Mouse (Mus musculus) forebrain, embryonic 11.5 days (tissue): ENCODE measurements around the gene AC124502.3. TPM values are rescaled to one million over a fixed set of nuclear protein-coding genes. Genes with fewer than 3 reads are reported as not detected.

ENCODE experiments used
- ATAC-seq: fragments of 200-750 bp; cut with Nextera tagmentation; replicated peaks from 2 replicates; pipeline ENCODE4 v1.8.0; 2017; ENCODE audit warnings: moderate TSS enrichment; ENCODE audit not compliant: low FRiP score
- DNase-seq: peaks from one replicate; pipeline ENCODE4 v3.0.0-alpha.2; 2017; ENCODE audit warnings: low spot score
- H3K27ac ChIP-seq: fragments of 300-500 bp; sonication (generic); 2 replicates; pipeline ENCODE4 v1.5.1; 2014; ENCODE audit warnings: low read depth, low read length
- H3K27me3 ChIP-seq: fragments of 300-500 bp; sonication (generic); 2 replicates; pipeline ENCODE4 v1.6.1; 2014; ENCODE audit warnings: mild to moderate bottlenecking, low read length, mixed read lengths; ENCODE audit not compliant: control insufficient read depth, insufficient read depth
- H3K36me3 ChIP-seq: fragments of 300-500 bp; sonication (generic); 2 replicates; pipeline ENCODE4 v1.6.1; 2014; ENCODE audit warnings: mild to moderate bottlenecking, low read length, moderate library complexity, mixed read lengths; ENCODE audit not compliant: control insufficient read depth, insufficient read depth
- H3K4me1 ChIP-seq: fragments of 300-500 bp; sonication (generic); replicated peaks from 2 replicates; pipeline ENCODE4 v1.6.1; 2014; ENCODE audit warnings: low read length, mixed read lengths; ENCODE audit not compliant: control insufficient read depth, insufficient read depth
- H3K4me2 ChIP-seq: fragments of 300-500 bp; sonication (generic); 2 replicates; pipeline ENCODE4 v1.6.1; 2014; ENCODE audit warnings: low read depth, mild to moderate bottlenecking, low read length, moderate library complexity, mixed read lengths; ENCODE audit not compliant: severe bottlenecking
- H3K4me3 ChIP-seq: fragments of 300-500 bp; sonication (generic); 2 replicates; pipeline ENCODE4 v1.5.1; 2014; ENCODE audit warnings: low read depth, low read length
- H3K9ac ChIP-seq: fragments of 300-500 bp; sonication (generic); 2 replicates; pipeline ENCODE4 v1.6.1; 2014; ENCODE audit warnings: low read length
- H3K9me3 ChIP-seq: fragments of 300-500 bp; sonication (generic); 2 replicates; pipeline ENCODE4 v1.6.1; 2016; ENCODE audit warnings: low read length, mixed read lengths; ENCODE audit not compliant: control insufficient read depth
- WGBS: fragments of 180-500 bp; shearing (Covaris S2); extraction: QIAGEN DNeasy Blood & Tissue Kit; methylation state at CpG from one replicate; pipeline ENCODE4 v1.1.7; 2014; 5-methylcytosine and 5-hydroxymethylcytosine counted together
- polyA plus RNA-seq: library from polyadenylated mRNA; unstranded; fragments of >200 nt; fragmentation: Nextera tagmentation; extraction: Ambion mirVana; gene quantifications from 2 replicates; pipeline ENCODE4 v1.2.1, GENCODE M21; 2014

The AC124502.3 gene
- polyA plus RNA-seq, 1 experiment from 2014 or later, result 4.2 TPM

DNA sequence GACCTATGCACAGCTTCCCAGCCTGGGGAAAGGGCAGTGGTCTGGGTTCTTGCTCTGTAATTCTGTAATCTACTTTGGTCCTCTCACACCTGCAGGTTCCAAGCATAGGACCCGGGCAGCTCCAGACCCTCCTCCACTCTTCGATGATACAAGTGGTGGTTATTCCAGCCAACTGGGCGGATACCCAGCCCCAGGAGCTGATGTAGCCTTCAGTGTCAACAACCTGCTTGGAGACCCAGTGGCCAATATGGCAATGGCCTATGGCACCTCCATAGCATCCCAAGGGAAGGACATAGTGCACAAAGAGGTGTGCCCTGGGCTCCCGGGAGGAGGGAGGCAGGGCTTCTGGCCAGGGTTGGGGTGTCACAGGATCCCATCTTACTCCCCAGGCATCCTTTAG is 50.6 kb downstream of the AC124502.3 start:
- peaks cover 22% of the 10 kb centered on the region for H3K4me1 ChIP-seq
- no peaks in the 10 kb centered on the region for H3K9me3 ChIP-seq
- peak overlapping the region; percentile 82 for H3K4me3 ChIP-seq
- no peak for DNase-seq
- peak overlapping the region; percentile 84 for H3K4me2 ChIP-seq
- no peak overlapping the region; the same call in 1 of the 2 replicates for H3K9ac ChIP-seq
- peaks cover 20% of the 10 kb centered on the region for H3K27me3 ChIP-seq
- H3K27ac ChIP-seq, result no peak overlapping the region
- ATAC-seq, result no peak
- no peaks in the 10 kb centered on the region for H3K36me3 ChIP-seq
- 91% methylated on average over 4 of the region's 4 CpGs for WGBS

DNA sequence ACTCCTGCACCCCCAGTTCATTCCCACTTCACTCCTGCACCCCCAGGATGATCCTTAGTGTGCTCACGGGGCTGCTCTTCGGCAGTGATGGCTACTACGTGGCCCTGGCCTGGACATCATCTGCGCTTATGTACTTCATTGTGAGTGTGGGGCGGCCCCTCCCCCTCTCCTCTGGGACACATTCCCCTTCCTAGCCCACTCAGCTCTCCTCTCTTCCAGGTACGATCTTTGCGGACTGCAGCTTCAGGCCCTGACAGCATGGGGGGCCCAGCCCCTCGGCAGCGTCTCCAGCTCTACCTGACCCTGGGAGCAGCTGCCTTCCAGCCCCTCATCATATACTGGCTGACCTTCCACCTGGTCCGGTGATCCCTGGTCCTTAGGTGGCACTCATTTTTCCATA is 53.4 kb downstream of the AC124502.3 start:
- Histone ChIP-seq H3K4me1 (peaks cover 33% of the 10 kb centered on the region), H3K9me3 (no peaks in the 10 kb centered on the region), H3K27ac (no peak overlapping the region), H3K4me3 (no peak overlapping the region), H3K4me2 (no peak overlapping the region), H3K27me3 (no peaks in the 10 kb centered on the region), H3K36me3 (no peaks in the 10 kb centered on the region), H3K9ac (no peak overlapping the region)
- DNase-seq (no peak), ATAC-seq (no peak)
- 89% methylated on average over 10 of the region's 10 CpGs for WGBS

DNA sequence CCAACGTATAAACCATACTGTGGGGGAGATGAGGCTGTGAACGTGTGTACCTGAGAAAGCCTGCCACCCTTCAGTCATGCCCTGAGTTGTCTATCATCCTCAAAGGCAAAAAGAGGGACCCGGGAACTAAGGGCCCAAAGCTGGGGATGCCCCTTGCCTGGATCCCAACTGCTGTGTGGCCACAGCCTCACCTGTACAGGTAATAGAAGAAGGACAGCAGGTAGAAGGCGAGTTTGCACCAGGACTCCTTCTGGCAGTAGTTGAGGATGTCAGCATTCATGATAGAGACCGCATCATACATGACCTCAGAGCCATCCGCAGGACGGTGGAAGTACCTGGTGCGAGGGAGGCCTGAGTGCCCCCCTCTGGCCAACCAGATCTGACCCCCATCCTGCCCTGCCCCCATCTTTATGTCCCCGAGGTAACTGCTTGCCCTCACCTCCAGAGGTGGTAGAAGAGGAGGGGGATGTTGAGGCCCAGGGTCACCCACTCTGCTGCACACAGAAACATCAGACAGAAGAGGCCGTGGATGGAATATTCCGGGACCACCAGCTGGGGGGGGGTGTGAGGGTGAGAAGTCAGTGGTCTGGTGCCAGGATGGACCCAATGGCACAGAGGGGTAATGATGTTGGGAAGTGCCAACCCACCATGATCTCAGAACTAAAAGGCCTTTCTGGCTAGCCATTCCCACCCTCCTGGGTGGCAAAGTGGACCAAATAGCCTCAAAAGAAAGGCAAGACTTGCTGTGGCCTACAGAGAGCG is 55.0 kb downstream of the AC124502.3 start:
- Histone ChIP-seq H3K4me2 (peak overlapping the region; percentile 46; the same call in 1 of the 2 replicates), H3K27me3 (no peaks in the 10 kb centered on the region), H3K4me3 (peak overlapping the region; percentile 18; the same call in 1 of the 2 replicates), H3K9me3 (no peaks in the 10 kb centered on the region), H3K9ac (no peak overlapping the region; the same call in 1 of the 2 replicates), H3K36me3 (no peaks in the 10 kb centered on the region), H3K4me1 (peaks cover 29% of the 10 kb centered on the region), H3K27ac (no peak overlapping the region)
- ATAC-seq (peak; percentile 7), DNase-seq (no peak)
- 72% methylated on average over 12 of the region's 12 CpGs for WGBS

GRCm38 (mm10) chr19:5094243-5094632 is 55.5 kb downstream of the AC124502.3 start:
- Histone ChIP-seq H3K27me3 (no peaks in the 10 kb centered on the region), H3K36me3 (no peaks in the 10 kb centered on the region), H3K4me3 (peak overlapping the region; percentile 18), H3K9ac (peak overlapping the region; percentile 6; the same call in 1 of the 2 replicates), H3K4me1 (peaks cover 25% of the 10 kb centered on the region), H3K4me2 (peak overlapping the region; percentile 46), H3K27ac (0 out of 2 replicates have a peak overlapping the region, but pooled peaks have one; percentile 15), H3K9me3 (no peaks in the 10 kb centered on the region)
- DNase-seq (peak; percentile 99), ATAC-seq (peak; percentile 76)
- WGBS, result 1% methylated on average over 21 of the region's 21 CpGs

DNA sequence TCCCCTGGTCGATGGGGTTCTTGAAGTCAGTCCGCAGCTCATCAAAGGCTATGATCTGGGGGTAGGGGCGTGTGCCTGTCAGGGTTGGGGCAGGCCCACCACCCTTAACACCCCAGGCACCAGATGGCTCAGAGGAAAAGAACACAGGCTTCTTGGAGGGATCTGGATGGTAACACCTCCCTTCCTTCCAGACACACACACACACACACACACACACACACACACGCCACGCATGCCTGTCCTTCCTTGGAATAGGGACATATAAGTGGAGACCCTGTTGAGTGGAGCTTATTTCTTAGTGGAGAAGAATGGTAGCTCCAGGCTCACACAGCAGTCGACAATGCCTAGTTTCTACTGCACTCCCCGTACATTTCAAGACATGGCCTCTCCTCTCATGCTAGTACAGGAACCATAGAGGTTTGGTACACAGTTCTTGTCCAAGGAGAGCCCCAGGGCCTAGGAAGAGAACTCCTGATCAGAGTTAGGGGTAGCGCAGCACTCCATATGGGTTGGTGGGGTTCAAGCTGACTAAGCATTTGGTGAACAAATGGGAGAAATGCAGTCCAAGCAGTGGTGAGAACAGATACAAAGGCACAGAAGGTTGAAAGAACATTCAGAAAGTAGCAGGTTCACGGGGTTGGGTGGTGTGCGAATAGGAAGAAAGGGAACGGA is 56.2 kb downstream of the AC124502.3 start:
- Histone ChIP-seq H3K36me3 (no peaks in the 10 kb centered on the region), H3K4me3 (peak overlapping the region; percentile 18), H3K4me1 (peaks cover 23% of the 10 kb centered on the region), H3K9ac (peak overlapping the region; percentile 6; the same call in 1 of the 2 replicates), H3K27ac (peak overlapping the region; percentile 15; the same call in 1 of the 2 replicates), H3K9me3 (no peaks in the 10 kb centered on the region), H3K4me2 (peak overlapping the region; percentile 46), H3K27me3 (no peaks in the 10 kb centered on the region)
- peak; percentile 13 for ATAC-seq
- DNase-seq, result no peak
- WGBS, result 34% methylated on average over 11 of the region's 11 CpGs

- Histone ChIP-seq H3K9me3 (no peaks in the 10 kb centered on the region), H3K36me3 (peaks cover 9% of the 10 kb centered on the region; the same call in 1 of the 2 replicates), H3K27ac (no peak overlapping the region), H3K27me3 (no peaks in the 10 kb centered on the region), H3K4me3 (peak overlapping the region; percentile 57), H3K9ac (peak overlapping the region; percentile 9; the same call in 1 of the 2 replicates), H3K4me1 (peaks cover 23% of the 10 kb centered on the region), H3K4me2 (peak overlapping the region; percentile 97)
- DNase-seq (no peak), ATAC-seq (no peak)
- 15% methylated on average over 9 of the region's 9 CpGs for WGBS
Observed at GRCm38 (mm10) chr19:5095887-5096474, 57.3 kb downstream of the AC124502.3 start.

DNA sequence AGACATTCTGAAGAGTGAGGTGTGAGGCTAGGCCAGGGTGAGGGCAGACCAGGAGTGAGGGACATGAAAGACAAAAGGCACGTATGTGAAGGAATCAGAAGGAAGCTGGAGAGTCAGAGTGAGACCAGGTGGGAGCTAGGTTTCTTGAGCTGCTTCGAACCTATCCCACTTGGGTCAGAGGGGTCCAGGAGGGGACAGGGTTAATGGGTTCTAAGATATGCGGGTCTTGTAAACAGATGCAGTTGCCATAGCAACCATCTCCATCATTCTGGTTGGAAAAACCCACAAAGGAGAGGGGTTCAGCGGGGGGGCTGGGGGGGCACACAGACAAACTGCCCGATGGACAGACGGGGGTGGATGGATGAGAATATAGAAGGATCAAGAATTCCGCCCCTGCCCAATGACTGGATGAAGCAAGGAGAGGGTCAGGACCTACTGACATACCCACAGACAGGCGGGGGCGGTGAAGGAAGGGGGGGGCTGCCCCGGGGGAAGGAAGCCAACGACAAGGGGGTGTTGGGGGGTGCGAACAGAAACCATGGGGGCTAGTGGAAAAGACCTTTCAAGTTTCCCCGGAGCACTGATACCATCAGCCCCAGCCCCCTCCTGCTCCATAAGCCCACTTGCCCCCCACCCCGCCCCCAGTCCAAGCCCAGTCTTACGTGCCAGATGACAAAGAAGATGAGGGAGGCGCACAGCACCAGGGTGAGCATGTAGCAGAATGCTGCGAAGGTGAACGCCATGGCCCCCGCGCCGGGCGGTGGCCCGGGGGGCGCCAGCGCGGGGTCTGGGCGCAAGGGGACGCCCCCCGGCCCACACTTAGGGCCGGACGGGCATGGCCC is 59.1 kb downstream of the AC124502.3 start:
- peaks cover 11% of the 10 kb centered on the region; the same call in 1 of the 2 replicates for H3K36me3 ChIP-seq
- H3K9ac ChIP-seq, result peak overlapping the region; percentile 88
- H3K27ac ChIP-seq, result peak overlapping the region; percentile 19; the same call in 1 of the 2 replicates
- no peak; the same call in 1 of the 2 replicates for ATAC-seq
- WGBS, result 3% methylated on average over 24 of the region's 31 CpGs
- peak overlapping the region; percentile 97 for H3K4me2 ChIP-seq
- no peaks in the 10 kb centered on the region for H3K9me3 ChIP-seq
- no peak for DNase-seq
- H3K4me1 ChIP-seq, result peaks cover 21% of the 10 kb centered on the region
- no peaks in the 10 kb centered on the region for H3K27me3 ChIP-seq
- peak overlapping the region; percentile 57 for H3K4me3 ChIP-seq
